Mouse (Mus musculus) T-helper 2 cell (primary cell): ENCODE measurements around the gene Pea15a.

Experiments used
- in situ Hi-C: fragments of 300-600 bp; cut with MboI, MseI; formaldehyde crosslinking; loops from one replicate; pipeline ENCODE4 v1.15.1; 2025; ENCODE audit warnings: high pct_unique_total_duplicates

The Pea15a gene

GRCm38 (mm10) chr1:172180881-172181280 lies 25.7 kb downstream of the Pea15a start:
- in situ Hi-C loops = no loop called here

- in situ Hi-C loops = no loop called here
These were observed 27.5 kb downstream of the Pea15a start for GRCm38 (mm10) chr1:172179102-172179501.

GRCm38 (mm10) chr1:172177791-172178190 lies 28.8 kb downstream of the Pea15a start:
- in situ Hi-C loops = no loop called here

- in situ Hi-C loops = no loop called here
These were observed 33.4 kb downstream of the Pea15a start for GRCm38 (mm10) chr1:172173181-172173580.

GRCm38 (mm10) chr1:172172381-172172780 lies 34.2 kb downstream of the Pea15a start:
- in situ Hi-C loops = no loop called here

- in situ Hi-C loops = no loop called here
These were observed 36.8 kb downstream of the Pea15a start for GRCm38 (mm10) chr1:172169809-172170208.

- in situ Hi-C loops = no loop called here
These were observed 38.7 kb downstream of the Pea15a start for GRCm38 (mm10) chr1:172167911-172168310.

- in situ Hi-C loops = loop anchor here (5.0 kb wide), 1 partner anchor 94 kb away; the partner anchor contains the start of gene Atp1a4
These were observed 43.6 kb downstream of the Pea15a start for GRCm38 (mm10) chr1:172162959-172163358.

- in situ Hi-C loops = loop anchor here (5.0 kb wide), 1 partner anchor 95 kb away; the partner anchor contains the start of gene Atp1a4
These were observed 44.6 kb downstream of the Pea15a start for GRCm38 (mm10) chr1:172162009-172162408.

GRCm38 (mm10) chr1:172160508-172160907 lies 46.1 kb downstream of the Pea15a start:
- in situ Hi-C loops = loop anchor here (5.0 kb wide), 1 partner anchor 97 kb away; the partner anchor contains the start of gene Atp1a4

- in situ Hi-C loops = loop anchor here (5.0 kb wide), 1 partner anchor 97 kb away; the partner anchor contains the start of gene Atp1a4
These were observed 46.6 kb downstream of the Pea15a start for GRCm38 (mm10) chr1:172159970-172160369.

GRCm38 (mm10) chr1:172155518-172155917 lies 51.1 kb downstream of the Pea15a start:
- in situ Hi-C loops = no loop called here

- in situ Hi-C loops = no loop called here
These were observed 52.1 kb downstream of the Pea15a start for GRCm38 (mm10) chr1:172154536-172154935.

- in situ Hi-C loops = loop anchor here (5.0 kb wide), 1 partner anchor 163 kb away; no protein-coding TSS in a partner anchor
These were observed 57.4 kb downstream of the Pea15a start for GRCm38 (mm10) chr1:172148955-172149815.

- in situ Hi-C loops = loop anchor here (5.0 kb wide), 1 partner anchor 164 kb away; no protein-coding TSS in a partner anchor
These were observed 58.2 kb downstream of the Pea15a start for GRCm38 (mm10) chr1:172148279-172148954.

GRCm38 (mm10) chr1:172147835-172148278 lies 58.7 kb downstream of the Pea15a start, which contains the start of gene Dcaf8:
Dcaf8 (plus strand) TSS chr1:172148084.
- in situ Hi-C loops = loop anchor here (5.0 kb wide), 1 partner anchor 164 kb away; no protein-coding TSS in a partner anchor
